ENCODE assay signal across 23 mouse cellular contexts in the genomic region with DNA sequence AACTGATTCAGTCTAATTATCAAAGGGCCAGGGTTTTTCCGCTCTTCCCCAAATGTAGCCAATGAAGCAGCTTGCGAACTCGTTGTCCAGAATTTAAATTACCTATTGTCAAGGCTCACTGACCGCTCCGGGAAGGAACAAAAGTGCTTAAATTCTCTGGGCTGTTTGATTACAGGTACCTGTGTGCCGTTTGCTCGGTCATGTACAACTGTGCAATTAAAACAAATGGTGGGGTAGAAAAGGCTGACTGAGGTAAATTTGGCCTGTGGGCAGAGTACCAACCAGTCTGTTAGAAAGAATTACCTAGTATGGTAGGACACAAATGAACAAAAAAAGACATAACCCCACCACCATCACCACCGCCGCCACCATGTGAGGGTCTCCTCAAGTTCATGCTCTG.
DNase-seq lines count a peak whose midpoint lies in the region; ATAC-seq lines count a peak whose summit lies in the region.
"Had no signal": no experiment of that assay in that cellular context is flagged by ENCODE, and none has a peak within 500 bp of the region (broad histone marks: within the 10 kb centered on the region; RNA-seq: fewer than 3 reads in every experiment).

No protein-coding gene starts in this region.

- H3K4me3 ChIP-seq in kidney, embryonic 15.5 days (replicated peaks): no peak overlapping the region
- H3K4me3 ChIP-seq in neural tube, embryonic 15.5 days (replicated peaks): no peak overlapping the region
- H3K4me3 ChIP-seq: embryonic facial prominence, embryonic 10.5 days; embryonic facial prominence, embryonic 12.5 days; forebrain, embryonic 13.5 days; forebrain, embryonic 15.5 days had no signal

- H3K27ac ChIP-seq in kidney, embryonic 15.5 days: peak overlapping the region; percentile 27; the same call in 1 of the 2 replicates
- H3K27ac ChIP-seq in neural tube, embryonic 15.5 days (replicated peaks): no peak overlapping the region; the same call in 1 of the 2 replicates
- H3K27ac ChIP-seq: embryonic facial prominence, embryonic 10.5 days; embryonic facial prominence, embryonic 12.5 days; forebrain, embryonic 13.5 days; forebrain, embryonic 15.5 days had no signal

- peaks cover 17% of the 10 kb centered on the region; the same call in 1 of the 2 replicates for H3K4me1 ChIP-seq in kidney, embryonic 15.5 days
- peaks cover 8% of the 10 kb centered on the region; the same call in 1 of the 2 replicates for H3K4me1 ChIP-seq in neural tube, embryonic 15.5 days
- H3K4me1 ChIP-seq: embryonic facial prominence, embryonic 10.5 days had no signal

- no peak overlapping the region for H3K4me2 ChIP-seq in kidney, embryonic 15.5 days
- no peak overlapping the region for H3K4me2 ChIP-seq in neural tube, embryonic 15.5 days
- H3K4me2 ChIP-seq: embryonic facial prominence, embryonic 12.5 days; forebrain, embryonic 13.5 days; forebrain, embryonic 15.5 days had no signal

- DNase-seq in kidney, adult 18-20 months: no peak
- DNase-seq in kidney, postnatal 14 days: peak; percentile 10
- no peak for DNase-seq in kidney, adult 9 months
- peak; percentile 3 for DNase-seq in Muller cell, postnatal 12 days (ENCODE audit: inconsistent ontology term)
- DNase-seq in lung, postnatal 36 days: no peak
- DNase-seq: adrenal gland, adult 2 months; adrenal gland, postnatal 10 days; adrenal gland, postnatal 25 days; B cell, adult 2 months; cerebellum, adult 11-12 months; cerebellum, adult 2 months; cerebellum, adult 9-10 months; cerebellum, postnatal 10 days; cerebellum, postnatal 25 days had no signal

- WGBS in kidney, embryonic 15.5 days: 61% methylated on average over 9 of the region's 9 CpGs
- WGBS in neural tube, embryonic 15.5 days: 52% methylated on average over 9 of the region's 9 CpGs

- ATAC-seq in kidney, embryonic 15.5 days (replicated peaks; ENCODE audit: low FRiP score): peak; percentile 56; the same call in 1 of the 2 replicates
- ATAC-seq in neural tube, embryonic 15.5 days (ENCODE audit: low FRiP score): peak; percentile 35; the same call in 1 of the 2 replicates
- ATAC-seq: CD4-positive, CD25-positive, alpha-beta regulatory T cell, adult 4 months; forebrain, embryonic 13.5 days; forebrain, embryonic 15.5 days had no signal

- no peaks in the 10 kb centered on the region for H3K27me3 ChIP-seq in kidney, embryonic 15.5 days
- no peaks in the 10 kb centered on the region for H3K27me3 ChIP-seq in neural tube, embryonic 15.5 days (replicated peaks)
- H3K27me3 ChIP-seq: CH12.LX; embryonic facial prominence, embryonic 12.5 days; forebrain, embryonic 13.5 days; forebrain, embryonic 15.5 days had no signal

- no peaks in the 10 kb centered on the region for H3K9me3 ChIP-seq in kidney, embryonic 15.5 days (replicated peaks)
- H3K9me3 ChIP-seq in neural tube, embryonic 15.5 days (replicated peaks): no peaks in the 10 kb centered on the region
- H3K9me3 ChIP-seq: embryonic facial prominence, embryonic 10.5 days; embryonic facial prominence, embryonic 12.5 days; forebrain, embryonic 13.5 days; forebrain, embryonic 15.5 days; G1E had no signal

- H3K9ac ChIP-seq in kidney, embryonic 15.5 days: no peak overlapping the region
- H3K9ac ChIP-seq in neural tube, embryonic 15.5 days (replicated peaks): no peak overlapping the region
- H3K9ac ChIP-seq: embryonic facial prominence, embryonic 12.5 days; forebrain, embryonic 13.5 days; forebrain, embryonic 15.5 days had no signal

- H3K36me3 ChIP-seq in kidney, embryonic 15.5 days: no peaks in the 10 kb centered on the region
- H3K36me3 ChIP-seq in neural tube, embryonic 15.5 days: no peaks in the 10 kb centered on the region
- H3K36me3 ChIP-seq: embryonic facial prominence, embryonic 10.5 days; embryonic facial prominence, embryonic 12.5 days; forebrain, embryonic 15.5 days; G1E had no signal

Comparison
In these comparisons a context has a peak if more than half of its experiments do, and no peak if none do; other contexts are left out.
1. DNase-seq: peak in kidney, postnatal 14 days (single experiment) and Muller cell, postnatal 12 days (single experiment); none in kidney, adult 18-20 months (single experiment), kidney, adult 9 months (single experiment) and lung, postnatal 36 days (single experiment).